Mouse (Mus musculus): ENCODE measurements at regions not wholly inside any gene's neighbourhood (a gene's known extent, or its start where the extent isn't known, plus 50 kb on each side); places are given as distances from the start of the nearest gene placed in this dataset.

GRCm38 (mm10) chr14:58761291-58761690, 381.4 kb downstream of the 1700129C05Rik start:
- Histone ChIP-seq H3K4me3 (replicated peaks; ENCODE audit: low read length) (no peak overlapping the region), H3K4me1 (replicated peaks; ENCODE audit: control insufficient read depth, insufficient read depth, low read length) (no peaks in the 10 kb centered on the region), H3K27ac (no peak overlapping the region), H3K9me3 (ENCODE audit: control insufficient read depth, low read length) (no peaks in the 10 kb centered on the region), H3K9ac (no peak overlapping the region), H3K4me2 (replicated peaks) (no peak overlapping the region), H3K27me3 (ENCODE audit: control insufficient read depth, insufficient read depth, low read length) (no peaks in the 10 kb centered on the region), H3K36me3 (replicated peaks; ENCODE audit: control insufficient read depth, insufficient read depth) (no peaks in the 10 kb centered on the region)
- 93% methylated on average over 2 of the region's 2 CpGs for WGBS
- ATAC-seq (ENCODE audit: low FRiP score) (no peak), DNase-seq (ENCODE audit: low spot score) (no peak)

- no peaks in the 10 kb centered on the region for H3K27me3 ChIP-seq (ENCODE audit: control insufficient read depth, insufficient read depth, low read length)
- H3K4me3 ChIP-seq (replicated peaks; ENCODE audit: low read length) = no peak overlapping the region
- ATAC-seq (ENCODE audit: low FRiP score) = no peak
- no peak for DNase-seq (ENCODE audit: low spot score)
- no peak overlapping the region for H3K27ac ChIP-seq
- H3K9me3 ChIP-seq (ENCODE audit: control insufficient read depth, low read length) = no peaks in the 10 kb centered on the region
- H3K36me3 ChIP-seq (replicated peaks; ENCODE audit: control insufficient read depth, insufficient read depth) = no peaks in the 10 kb centered on the region
- H3K4me1 ChIP-seq (replicated peaks; ENCODE audit: control insufficient read depth, insufficient read depth, low read length) = no peaks in the 10 kb centered on the region
- no peak overlapping the region for H3K9ac ChIP-seq
- no peak overlapping the region for H3K4me2 ChIP-seq (replicated peaks)
- whole genome bisulfite sequencing = 80% methylated on average over 4 of the region's 4 CpGs
Observed at GRCm38 (mm10) chr14:58759759-58760158, 382.9 kb downstream of the 1700129C05Rik start.

- 85% methylated on average over 7 of the region's 7 CpGs for WGBS
- DNase-seq (ENCODE audit: low spot score) (no peak), ATAC-seq (ENCODE audit: low FRiP score) (no peak)
- no peaks in the 10 kb centered on the region for H3K36me3 ChIP-seq (replicated peaks; ENCODE audit: control insufficient read depth, insufficient read depth)
- H3K9me3 ChIP-seq (ENCODE audit: control insufficient read depth, low read length) = no peaks in the 10 kb centered on the region
- no peak overlapping the region for H3K27ac ChIP-seq
- H3K4me3 ChIP-seq (replicated peaks; ENCODE audit: low read length) = no peak overlapping the region
- H3K27me3 ChIP-seq (ENCODE audit: control insufficient read depth, insufficient read depth, low read length) = no peaks in the 10 kb centered on the region
- no peak overlapping the region for H3K9ac ChIP-seq
- no peaks in the 10 kb centered on the region for H3K4me1 ChIP-seq (replicated peaks; ENCODE audit: control insufficient read depth, insufficient read depth, low read length)
- H3K4me2 ChIP-seq (replicated peaks) = no peak overlapping the region
Observed at GRCm38 (mm10) chr14:58753781-58754180, 388.9 kb downstream of the 1700129C05Rik start.

- Histone ChIP-seq H3K9me3 (ENCODE audit: control insufficient read depth, low read length) (no peaks in the 10 kb centered on the region), H3K36me3 (replicated peaks; ENCODE audit: control insufficient read depth, insufficient read depth) (no peaks in the 10 kb centered on the region), H3K4me3 (replicated peaks; ENCODE audit: low read length) (no peak overlapping the region), H3K27ac (no peak overlapping the region), H3K27me3 (ENCODE audit: control insufficient read depth, insufficient read depth, low read length) (no peaks in the 10 kb centered on the region), H3K4me1 (replicated peaks; ENCODE audit: control insufficient read depth, insufficient read depth, low read length) (no peaks in the 10 kb centered on the region), H3K4me2 (replicated peaks) (no peak overlapping the region), H3K9ac (no peak overlapping the region)
- WGBS = 69% methylated on average over 1 of the region's 1 CpGs
- ATAC-seq (ENCODE audit: low FRiP score) = no peak
- DNase-seq (ENCODE audit: low spot score) = no peak
Observed at GRCm38 (mm10) chr14:58753136-58753535, 389.6 kb downstream of the 1700129C05Rik start.

GRCm38 (mm10) chr14:58726418-58726817, 416.3 kb downstream of the 1700129C05Rik start:
- 76% methylated on average over 1 of the region's 1 CpGs for WGBS
- Histone ChIP-seq H3K4me3 (replicated peaks; ENCODE audit: low read length) (no peak overlapping the region), H3K4me1 (replicated peaks; ENCODE audit: control insufficient read depth, insufficient read depth, low read length) (no peaks in the 10 kb centered on the region), H3K36me3 (replicated peaks; ENCODE audit: control insufficient read depth, insufficient read depth) (no peaks in the 10 kb centered on the region), H3K27me3 (ENCODE audit: control insufficient read depth, insufficient read depth, low read length) (no peaks in the 10 kb centered on the region), H3K4me2 (replicated peaks) (no peak overlapping the region), H3K9me3 (ENCODE audit: control insufficient read depth, low read length) (no peaks in the 10 kb centered on the region), H3K9ac (no peak overlapping the region), H3K27ac (no peak overlapping the region)
- DNase-seq (ENCODE audit: low spot score) = no peak
- ATAC-seq (ENCODE audit: low FRiP score) = no peak

GRCm38 (mm10) chr14:58714856-58715255, 427.8 kb downstream of the 1700129C05Rik start:
- DNase-seq (ENCODE audit: low spot score) (no peak), ATAC-seq (ENCODE audit: low FRiP score) (no peak)
- Histone ChIP-seq H3K27ac (no peak overlapping the region), H3K4me2 (replicated peaks) (no peak overlapping the region), H3K4me1 (replicated peaks; ENCODE audit: control insufficient read depth, insufficient read depth, low read length) (no peaks in the 10 kb centered on the region), H3K4me3 (replicated peaks; ENCODE audit: low read length) (no peak overlapping the region), H3K9me3 (ENCODE audit: control insufficient read depth, low read length) (no peaks in the 10 kb centered on the region), H3K27me3 (ENCODE audit: control insufficient read depth, insufficient read depth, low read length) (no peaks in the 10 kb centered on the region), H3K9ac (no peak overlapping the region), H3K36me3 (replicated peaks; ENCODE audit: control insufficient read depth, insufficient read depth) (no peaks in the 10 kb centered on the region)

GRCm38 (mm10) chr14:58709861-58710260, 432.8 kb downstream of the 1700129C05Rik start:
- no peaks in the 10 kb centered on the region for H3K4me1 ChIP-seq (replicated peaks; ENCODE audit: control insufficient read depth, insufficient read depth, low read length)

GRCm38 (mm10) chr14:58709281-58709680, 433.4 kb downstream of the 1700129C05Rik start:
- DNase-seq (ENCODE audit: low spot score) (no peak), ATAC-seq (ENCODE audit: low FRiP score) (no peak)
- Histone ChIP-seq H3K4me2 (replicated peaks) (no peak overlapping the region), H3K27ac (no peak overlapping the region), H3K9me3 (ENCODE audit: control insufficient read depth, low read length) (no peaks in the 10 kb centered on the region), H3K4me3 (replicated peaks; ENCODE audit: low read length) (no peak overlapping the region), H3K9ac (no peak overlapping the region), H3K36me3 (replicated peaks; ENCODE audit: control insufficient read depth, insufficient read depth) (no peaks in the 10 kb centered on the region), H3K27me3 (ENCODE audit: control insufficient read depth, insufficient read depth, low read length) (no peaks in the 10 kb centered on the region), H3K4me1 (replicated peaks; ENCODE audit: control insufficient read depth, insufficient read depth, low read length) (no peaks in the 10 kb centered on the region)
- 93% methylated on average over 2 of the region's 2 CpGs for WGBS

More at GRCm38 (mm10) chr14:58709861-58710260, 432.8 kb downstream of the 1700129C05Rik start:
- Histone ChIP-seq H3K9ac (no peak overlapping the region), H3K4me2 (replicated peaks) (no peak overlapping the region), H3K4me3 (replicated peaks; ENCODE audit: low read length) (no peak overlapping the region), H3K9me3 (ENCODE audit: control insufficient read depth, low read length) (no peaks in the 10 kb centered on the region), H3K27me3 (ENCODE audit: control insufficient read depth, insufficient read depth, low read length) (no peaks in the 10 kb centered on the region), H3K36me3 (replicated peaks; ENCODE audit: control insufficient read depth, insufficient read depth) (no peaks in the 10 kb centered on the region), H3K27ac (no peak overlapping the region)
- ATAC-seq (ENCODE audit: low FRiP score) (no peak), DNase-seq (ENCODE audit: low spot score) (no peak)
- 60% methylated on average over 7 of the region's 7 CpGs for WGBS

- Histone ChIP-seq H3K9me3 (ENCODE audit: control insufficient read depth, low read length) (no peaks in the 10 kb centered on the region), H3K36me3 (replicated peaks; ENCODE audit: control insufficient read depth, insufficient read depth) (no peaks in the 10 kb centered on the region), H3K27ac (no peak overlapping the region), H3K4me3 (replicated peaks; ENCODE audit: low read length) (no peak overlapping the region), H3K27me3 (ENCODE audit: control insufficient read depth, insufficient read depth, low read length) (no peaks in the 10 kb centered on the region), H3K9ac (no peak overlapping the region), H3K4me1 (replicated peaks; ENCODE audit: control insufficient read depth, insufficient read depth, low read length) (no peaks in the 10 kb centered on the region), H3K4me2 (replicated peaks) (no peak overlapping the region)
- WGBS = 43% methylated on average over 1 of the region's 1 CpGs
- DNase-seq (ENCODE audit: low spot score) (peak; percentile 73), ATAC-seq (ENCODE audit: low FRiP score) (no peak)
Observed at GRCm38 (mm10) chr14:58701765-58702164, 440.9 kb downstream of the 1700129C05Rik start.

GRCm38 (mm10) chr14:58691129-58691828, 451.4 kb downstream of the 1700129C05Rik start:
- 92% methylated on average over 9 of the region's 9 CpGs for WGBS
- Histone ChIP-seq H3K4me2 (replicated peaks) (no peak overlapping the region), H3K27ac (no peak overlapping the region), H3K4me3 (replicated peaks; ENCODE audit: low read length) (no peak overlapping the region), H3K36me3 (replicated peaks; ENCODE audit: control insufficient read depth, insufficient read depth) (no peaks in the 10 kb centered on the region), H3K4me1 (replicated peaks; ENCODE audit: control insufficient read depth, insufficient read depth, low read length) (no peaks in the 10 kb centered on the region), H3K9ac (no peak overlapping the region), H3K27me3 (ENCODE audit: control insufficient read depth, insufficient read depth, low read length) (no peaks in the 10 kb centered on the region), H3K9me3 (ENCODE audit: control insufficient read depth, low read length) (no peaks in the 10 kb centered on the region)
- DNase-seq (ENCODE audit: low spot score) (no peak), ATAC-seq (ENCODE audit: low FRiP score) (no peak)

Data from hindbrain, embryonic 14.5 days (tissue).